In the genomic region with DNA sequence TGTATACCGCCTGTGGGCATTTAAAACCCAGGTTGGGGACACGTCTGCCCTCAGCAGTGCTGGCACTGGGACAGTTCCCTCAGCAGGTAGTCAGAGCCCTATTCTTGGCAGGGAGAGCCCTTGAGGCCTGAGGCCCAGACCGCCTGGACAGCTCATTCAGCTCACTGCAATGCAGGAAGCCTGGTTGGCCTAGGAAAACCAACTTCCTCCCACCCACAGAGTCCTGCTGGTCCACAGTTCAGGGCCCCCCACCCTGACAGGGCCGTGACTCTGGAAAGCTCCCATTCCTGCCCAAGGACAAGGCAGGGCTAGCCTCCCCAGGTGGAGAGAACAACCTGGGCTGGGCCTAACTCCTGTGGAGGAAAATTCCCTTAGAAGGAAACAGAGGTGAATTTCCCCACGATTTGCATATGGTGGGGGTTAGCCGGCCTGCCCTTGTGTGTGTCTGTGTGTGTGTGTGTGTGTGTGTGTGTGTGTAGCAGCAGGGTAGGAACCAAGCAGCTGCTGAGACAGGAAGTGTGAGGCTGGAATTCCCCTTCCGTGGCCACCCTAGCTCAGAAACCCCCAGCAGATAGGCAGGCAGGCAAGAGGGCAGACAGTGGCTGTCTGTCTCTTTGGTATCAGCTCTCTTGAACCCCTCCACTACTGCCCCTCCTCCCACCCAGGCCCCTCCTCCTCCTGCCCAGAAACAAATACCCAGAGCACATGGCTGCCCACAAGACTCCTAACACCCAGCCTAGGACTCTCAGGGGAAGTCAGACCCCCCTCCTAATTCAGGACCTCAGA, we compare ENCODE assay signal across 9 mouse cellular contexts. TPM values are rescaled to one million over a fixed set of nuclear protein-coding genes. Genes with fewer than 3 reads are reported as not detected.
DNase-seq lines count a peak whose midpoint lies in the region; ATAC-seq and TF ChIP-seq lines count a peak whose summit lies in the region.
"Had no signal": no experiment of that assay in that cellular context is flagged by ENCODE, and none has a peak within 500 bp of the region (broad histone marks: within the 10 kb centered on the region; RNA-seq: fewer than 3 reads in every experiment).

No protein-coding gene starts in this region.

- WGBS in liver, adult 2 months, result 51% methylated on average over 7 of the region's 7 CpGs
- 48% methylated on average over 7 of the region's 7 CpGs for WGBS in hindbrain, embryonic 16.5 days

- peak overlapping the region; percentile 25 for H3K27ac ChIP-seq in liver, adult 2 months (replicated peaks; ENCODE audit: insufficient read depth, low read depth, low read length)
- no peak overlapping the region for H3K27ac ChIP-seq in hindbrain, embryonic 16.5 days (ENCODE audit: low read depth, low read length)

- no peak overlapping the region for H3K4me2 ChIP-seq in hindbrain, embryonic 16.5 days (ENCODE audit: low read length)
- H3K4me2 ChIP-seq: lung, embryonic 14.5 days had no signal

- H3K4me3 ChIP-seq in liver, adult 2 months (ENCODE audit: insufficient read depth, low read depth, low read length), result no peak overlapping the region
- no peak overlapping the region for H3K4me3 ChIP-seq in hindbrain, embryonic 16.5 days (ENCODE audit: low read length)

- H3K4me1 ChIP-seq in liver, adult 2 months (ENCODE audit: control insufficient read depth, insufficient read depth, low read length), result peaks cover 32% of the 10 kb centered on the region
- peaks cover 5% of the 10 kb centered on the region for H3K4me1 ChIP-seq in hindbrain, embryonic 16.5 days (ENCODE audit: control insufficient read depth, insufficient read depth, low read depth, low read length)

- ATAC-seq in granulocyte monocyte progenitor cell, adult 5-6 weeks (replicated peaks; ENCODE audit: poor library complexity, severe bottlenecking), result peak; percentile 12
- no peak for ATAC-seq in hindbrain, embryonic 16.5 days

- no peak for TF ChIP-seq POLR2A in liver, adult 2 months (IDR thresholded peaks at IDR 0.05; ENCODE audit: extremely low read depth, insufficient read depth, low read length)

- H3K9ac ChIP-seq in liver, adult 2 months (ENCODE audit: low read depth, low read length), result no peak overlapping the region
- no peak overlapping the region for H3K9ac ChIP-seq in hindbrain, embryonic 16.5 days (ENCODE audit: low read depth, low read length)
- H3K9ac ChIP-seq: lung, embryonic 14.5 days had no signal

- peaks cover 8% of the 10 kb centered on the region; the same call in 1 of the 2 replicates for H3K36me3 ChIP-seq in liver, adult 2 months (ENCODE audit: control insufficient read depth, insufficient read depth, low read length)
- H3K36me3 ChIP-seq in hindbrain, embryonic 16.5 days (ENCODE audit: control insufficient read depth, insufficient read depth, low read length), result no peaks in the 10 kb centered on the region

- H3K9me3 ChIP-seq in hindbrain, embryonic 16.5 days (ENCODE audit: control insufficient read depth, low read length), result no peaks in the 10 kb centered on the region

- TF ChIP-seq CTCF in liver, adult 2 months (IDR thresholded peaks at IDR 0.05; ENCODE audit: low read depth, low read length), result no peak

- no peaks in the 10 kb centered on the region; the same call in 1 of the 2 replicates for H3K79me2 ChIP-seq in liver, adult 2 months (ENCODE audit: control insufficient read depth, insufficient read depth, low read length)

- peak; percentile 47 to 69 for DNase-seq in heart, adult 9 months (ENCODE audit: low spot score in 2 of 2)
- DNase-seq in heart, postnatal 4 days, result no peak
- DNase-seq in liver, adult 2 months (ENCODE audit: extremely low read depth, low read depth, low spot score), result peak; percentile 36
- peak; percentile 93 to 94 for DNase-seq in spleen, postnatal 36 days (ENCODE audit: low spot score in 2 of 2)
- no peak for DNase-seq in testis, postnatal 14 days (ENCODE audit: low spot score)
- no peak for DNase-seq in left cerebral cortex, adult 8-10 months (ENCODE audit: low spot score in 2 of 2)
- DNase-seq: lung, embryonic 14.5 days had no signal

- H3K27me3 ChIP-seq in liver, adult 2 months (ENCODE audit: control insufficient read depth, insufficient read depth, low read length), result no peaks in the 10 kb centered on the region
- H3K27me3 ChIP-seq in hindbrain, embryonic 16.5 days (replicated peaks; ENCODE audit: control insufficient read depth, insufficient read depth, low read length), result peaks cover 3% of the 10 kb centered on the region; the same call in 1 of the 2 replicates

RNA-seq across cellular contexts. Expression of a gene that starts 3.0 kb away (rescaled TPM):
- 1 to 10 TPM; 2.4 to 3.2 TPM for total RNA-seq in heart, postnatal 4 days (2021)
- total RNA-seq in granulocyte monocyte progenitor cell, adult 5-6 weeks (2014; fragmentation: Nextera tagmentation), result 11.4 and 12.1 TPM in 2 replicates
- 2.6 and 2.8 TPM in 2 replicates for total RNA-seq in granulocyte monocyte progenitor cell, adult 5-6 weeks (2017)
- total RNA-seq in liver, adult 2 months (2014; rRNA removed), result 0.67 and 0.74 TPM in 2 replicates
- 2.4 and 3.0 TPM in 2 replicates for polyA plus RNA-seq in liver, adult 2 months (2012; rRNA removed)
- 0.23 and 0.31 TPM in 2 replicates for polyA plus RNA-seq in hindbrain, embryonic 16.5 days (2015; fragmentation: Nextera tagmentation; extraction: Ambion mirVana)
- 1 to 10 TPM in 3 of 4 experiments, under 1 TPM in 1; 0.57 to 2.9 (median 1.5) TPM for total RNA-seq in left cerebral cortex, adult 8-10 months (2022)

RNA-seq across cellular contexts. Expression of a gene that starts 39.7 kb away (rescaled TPM):
- 10 to 100 TPM; 38.3 to 40.8 TPM for total RNA-seq in heart, postnatal 4 days (2021)
- 53.2 and 99.6 TPM in 2 replicates for total RNA-seq in granulocyte monocyte progenitor cell, adult 5-6 weeks (2014; fragmentation: Nextera tagmentation)
- 42.4 and 52.9 TPM in 2 replicates for total RNA-seq in granulocyte monocyte progenitor cell, adult 5-6 weeks (2017)
- 4.7 and 4.9 TPM in 2 replicates for total RNA-seq in liver, adult 2 months (2014; rRNA removed)
- 5.2 and 5.9 TPM in 2 replicates for polyA plus RNA-seq in liver, adult 2 months (2012; rRNA removed)
- polyA plus RNA-seq in hindbrain, embryonic 16.5 days (2015; fragmentation: Nextera tagmentation; extraction: Ambion mirVana), result 147 and 151 TPM in 2 replicates
- 100 to 1,000 TPM; 108 to 125 (median 110) TPM for total RNA-seq in left cerebral cortex, adult 8-10 months (2022)

RNA-seq across cellular contexts. Expression of a gene that starts 58.1 kb away (rescaled TPM):
- total RNA-seq in heart, postnatal 4 days (2021), result 10 to 100 TPM; 11.6 to 13.7 TPM
- 23.9 and 28.5 TPM in 2 replicates for total RNA-seq in granulocyte monocyte progenitor cell, adult 5-6 weeks (2014; fragmentation: Nextera tagmentation)
- total RNA-seq in granulocyte monocyte progenitor cell, adult 5-6 weeks (2017), result 28.5 and 30.5 TPM in 2 replicates
- 7.5 and 7.6 TPM in 2 replicates for total RNA-seq in liver, adult 2 months (2014; rRNA removed)
- 6.1 and 6.9 TPM in 2 replicates for polyA plus RNA-seq in liver, adult 2 months (2012; rRNA removed)
- polyA plus RNA-seq in hindbrain, embryonic 16.5 days (2015; fragmentation: Nextera tagmentation; extraction: Ambion mirVana), result 20.6 and 22.0 TPM in 2 replicates
- 10 to 100 TPM; 12.0 to 15.5 (median 13.5) TPM for total RNA-seq in left cerebral cortex, adult 8-10 months (2022)

RNA-seq across cellular contexts. Expression of a gene that starts 59.1 kb away (rescaled TPM):
- not detected for total RNA-seq in heart, postnatal 4 days (2021)
- total RNA-seq in granulocyte monocyte progenitor cell, adult 5-6 weeks (2014; fragmentation: Nextera tagmentation), result not detected in 2 replicates
- not detected in 2 replicates for total RNA-seq in granulocyte monocyte progenitor cell, adult 5-6 weeks (2017)
- 0.09 TPM in 1 of 2 replicates, not detected in the other for total RNA-seq in liver, adult 2 months (2014; rRNA removed)
- polyA plus RNA-seq in liver, adult 2 months (2012; rRNA removed), result 0.05 TPM in 1 of 2 replicates, not detected in the other
- polyA plus RNA-seq in hindbrain, embryonic 16.5 days (2015; fragmentation: Nextera tagmentation; extraction: Ambion mirVana), result 1.2 and 1.4 TPM in 2 replicates
- total RNA-seq in left cerebral cortex, adult 8-10 months (2022), result under 1 TPM; 0.38 to 0.77 (median 0.69) TPM

Comparison
In these comparisons a context has a peak if more than half of its experiments do, and no peak if none do; other contexts are left out.
1. DNase-seq: peak in heart, adult 9 months (2 of 2), liver, adult 2 months (single experiment) and spleen, postnatal 36 days (2 of 2); none in heart, postnatal 4 days (single experiment), testis, postnatal 14 days (single experiment) and left cerebral cortex, adult 8-10 months (0 of 2).